Mouse (Mus musculus): ENCODE results near the gene Dlx6. TPM values are rescaled to one million over a fixed set of nuclear protein-coding genes. Genes with fewer than 3 reads are reported as not detected.

The Dlx6 gene
- polyA plus RNA-seq, 1 experiment from 2014 or later: not detected

- no peaks in the 10 kb centered on the region for H3K36me3 ChIP-seq (ENCODE audit: control insufficient read depth, insufficient read depth, low read length)
- 41% methylated on average over 8 of the region's 8 CpGs for WGBS
- no peak overlapping the region for H3K4me3 ChIP-seq (ENCODE audit: low read length)
- no peak overlapping the region for H3K27ac ChIP-seq (ENCODE audit: low read length)
- H3K9me3 ChIP-seq (ENCODE audit: control insufficient read depth, low read length): no peaks in the 10 kb centered on the region
- H3K4me1 ChIP-seq (replicated peaks; ENCODE audit: control insufficient read depth, insufficient read depth, low read length): no peaks in the 10 kb centered on the region; the same call in 1 of the 2 replicates
- peak; percentile 31; the same call in 1 of the 2 replicates for ATAC-seq (ENCODE audit: low read depth)
- H3K27me3 ChIP-seq (ENCODE audit: control insufficient read depth, insufficient read depth, low read depth, low read length): no peaks in the 10 kb centered on the region
- no peak overlapping the region for H3K4me2 ChIP-seq (ENCODE audit: low read depth, low read length)
- H3K9ac ChIP-seq (ENCODE audit: low read length): no peak overlapping the region
Observed at GRCm38 (mm10) chr6:6909586-6909985, 46.5 kb downstream of the Dlx6 start.

DNA sequence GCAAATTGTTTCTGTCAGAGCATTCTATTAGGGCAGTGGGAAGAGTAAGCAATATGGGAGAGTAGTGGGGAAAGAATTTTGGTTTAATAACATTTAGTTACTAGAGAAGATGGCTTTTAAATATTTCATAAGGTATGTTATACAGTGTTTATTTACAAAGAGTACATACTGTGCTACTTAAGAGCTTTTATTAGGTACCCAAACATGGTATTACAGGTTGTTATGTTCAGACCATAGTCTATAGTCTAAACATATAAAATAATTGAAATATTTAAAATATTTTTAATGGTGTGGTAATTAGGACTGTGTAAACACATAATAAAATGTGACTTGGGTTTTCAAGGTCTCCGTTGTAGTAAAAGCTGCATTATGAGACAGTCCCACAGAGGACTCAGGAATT lies 51.2 kb downstream of the Dlx6 start:
- Histone ChIP-seq H3K27ac (ENCODE audit: low read length) (no peak overlapping the region), H3K9ac (ENCODE audit: low read length) (no peak overlapping the region), H3K27me3 (ENCODE audit: control insufficient read depth, insufficient read depth, low read depth, low read length) (no peaks in the 10 kb centered on the region; the same call in 1 of the 2 replicates), H3K4me3 (ENCODE audit: low read length) (no peak overlapping the region), H3K9me3 (ENCODE audit: control insufficient read depth, low read length) (no peaks in the 10 kb centered on the region), H3K36me3 (ENCODE audit: control insufficient read depth, insufficient read depth, low read length) (no peaks in the 10 kb centered on the region), H3K4me1 (replicated peaks; ENCODE audit: control insufficient read depth, insufficient read depth, low read length) (no peaks in the 10 kb centered on the region; the same call in 1 of the 2 replicates), H3K4me2 (ENCODE audit: low read depth, low read length) (no peak overlapping the region)
- WGBS: 70% methylated on average over 1 of the region's 1 CpGs
- no peak for ATAC-seq (ENCODE audit: low read depth)

GRCm38 (mm10) chr6:6914849-6915525 lies 51.9 kb downstream of the Dlx6 start:
- Histone ChIP-seq H3K4me3 (ENCODE audit: low read length) (no peak overlapping the region), H3K27ac (ENCODE audit: low read length) (no peak overlapping the region), H3K9me3 (ENCODE audit: control insufficient read depth, low read length) (no peaks in the 10 kb centered on the region), H3K4me1 (replicated peaks; ENCODE audit: control insufficient read depth, insufficient read depth, low read length) (no peaks in the 10 kb centered on the region), H3K4me2 (ENCODE audit: low read depth, low read length) (no peak overlapping the region), H3K27me3 (ENCODE audit: control insufficient read depth, insufficient read depth, low read depth, low read length) (no peaks in the 10 kb centered on the region; the same call in 1 of the 2 replicates), H3K9ac (ENCODE audit: low read length) (no peak overlapping the region), H3K36me3 (ENCODE audit: control insufficient read depth, insufficient read depth, low read length) (no peaks in the 10 kb centered on the region)
- ATAC-seq (ENCODE audit: low read depth): peak; percentile 75; the same call in 1 of the 2 replicates
- WGBS: 27% methylated on average over 5 of the region's 5 CpGs

DNA sequence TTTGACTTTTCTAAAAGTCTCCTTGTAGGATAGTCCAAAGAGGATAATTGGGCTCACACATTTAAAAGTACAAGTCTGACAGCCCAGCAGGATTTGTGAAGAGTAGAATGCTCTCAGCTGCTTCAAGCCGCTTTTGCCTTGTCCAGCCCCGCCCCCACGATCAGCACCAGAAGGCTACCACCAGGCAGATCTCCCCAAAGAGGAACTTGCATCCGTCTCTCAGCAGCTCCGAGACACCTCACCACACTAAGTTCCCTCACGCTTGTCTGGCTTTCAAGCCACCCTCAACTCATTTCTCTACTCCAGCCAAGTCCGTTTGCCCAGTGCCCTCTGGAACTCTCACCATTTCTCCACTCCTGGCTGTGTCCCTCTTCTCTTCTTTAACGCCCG lies 52.4 kb downstream of the Dlx6 start:
- H3K4me3 ChIP-seq (ENCODE audit: low read length): no peak overlapping the region

GRCm38 (mm10) chr6:6917334-6917733 lies 54.2 kb downstream of the Dlx6 start:
- WGBS: 77% methylated on average over 4 of the region's 4 CpGs
- Histone ChIP-seq H3K27me3 (ENCODE audit: control insufficient read depth, insufficient read depth, low read depth, low read length) (no peaks in the 10 kb centered on the region; the same call in 1 of the 2 replicates), H3K4me3 (ENCODE audit: low read length) (no peak overlapping the region), H3K27ac (ENCODE audit: low read length) (no peak overlapping the region), H3K4me2 (ENCODE audit: low read depth, low read length) (no peak overlapping the region), H3K9me3 (ENCODE audit: control insufficient read depth, low read length) (no peaks in the 10 kb centered on the region), H3K4me1 (replicated peaks; ENCODE audit: control insufficient read depth, insufficient read depth, low read length) (no peaks in the 10 kb centered on the region), H3K36me3 (ENCODE audit: control insufficient read depth, insufficient read depth, low read length) (no peaks in the 10 kb centered on the region), H3K9ac (ENCODE audit: low read length) (no peak overlapping the region)
- no peak for ATAC-seq (ENCODE audit: low read depth)

More for the DNA sequence above, 52.4 kb downstream of the Dlx6 start:
- H3K27ac ChIP-seq (ENCODE audit: low read length): no peak overlapping the region
- no peaks in the 10 kb centered on the region; the same call in 1 of the 2 replicates for H3K27me3 ChIP-seq (ENCODE audit: control insufficient read depth, insufficient read depth, low read depth, low read length)
- no peak overlapping the region for H3K9ac ChIP-seq (ENCODE audit: low read length)
- H3K36me3 ChIP-seq (ENCODE audit: control insufficient read depth, insufficient read depth, low read length): no peaks in the 10 kb centered on the region
- H3K9me3 ChIP-seq (ENCODE audit: control insufficient read depth, low read length): no peaks in the 10 kb centered on the region
- H3K4me2 ChIP-seq (ENCODE audit: low read depth, low read length): no peak overlapping the region
- ATAC-seq (ENCODE audit: low read depth): no peak
- no peaks in the 10 kb centered on the region for H3K4me1 ChIP-seq (replicated peaks; ENCODE audit: control insufficient read depth, insufficient read depth, low read length)
- whole genome bisulfite sequencing: 46% methylated on average over 9 of the region's 9 CpGs

Other genes with a start within 250 kb of the Dlx6 start
- 0.26 and 0.69 TPM in 2 replicates for gene Dlx5, start 18.8 kb downstream of the Dlx6 start, polyA plus RNA-seq (2015; fragmentation: Nextera tagmentation; extraction: Ambion mirVana)
- 3.6 and 4.4 TPM in 2 replicates for gene Sdhaf3, start 92.7 kb downstream of the Dlx6 start, polyA plus RNA-seq (2015; fragmentation: Nextera tagmentation; extraction: Ambion mirVana)

Measured in lung, embryonic 16.5 days (tissue).